Mouse (Mus musculus) embryonic facial prominence, embryonic 11.5 days (tissue): ENCODE measurements at regions not wholly inside any gene's neighbourhood (a gene's known extent, or its start where the extent isn't known, plus 50 kb on each side); places are given as distances from the start of the nearest gene placed in this dataset.
A peak's percentile ranks its signal among the peaks of the same experiment; 100 is the strongest.
"Not testable (repeated sequence)": the region's sequence is repeated elsewhere in the genome, so short reads cannot be mapped to it uniquely, and the experiment has no call there.

ENCODE experiments used
- ATAC-seq: fragments of 200-750 bp; cut with Nextera tagmentation; replicated peaks from 2 replicates; pipeline ENCODE4 v1.8.0; 2017; ENCODE audit warnings: low read depth; ENCODE audit not compliant: insufficient number of reproducible peaks, low FRiP score, low TSS enrichment
- DNase-seq: peaks from one replicate; pipeline ENCODE4 v3.0.0-alpha.2; 2015; ENCODE audit warnings: low spot score
- H3K27ac ChIP-seq: fragments of 300-500 bp; sonication (generic); replicated peaks from 2 replicates; pipeline ENCODE4 v1.5.1; 2014; ENCODE audit warnings: mild to moderate bottlenecking, low read depth, low read length, control low read depth
- H3K27me3 ChIP-seq: fragments of 300-500 bp; sonication (generic); 2 replicates; pipeline ENCODE4 v1.6.1; 2014; ENCODE audit warnings: mild to moderate bottlenecking, low read length, moderate library complexity, mixed read lengths; ENCODE audit not compliant: control insufficient read depth, insufficient read depth
- H3K36me3 ChIP-seq: fragments of 300-500 bp; sonication (generic); replicated peaks from 2 replicates; pipeline ENCODE4 v1.6.1; 2014; ENCODE audit warnings: low read depth, mild to moderate bottlenecking, low read length, moderate library complexity, mixed read lengths; ENCODE audit not compliant: control insufficient read depth, insufficient read depth
- H3K4me1 ChIP-seq: fragments of 300-500 bp; sonication (generic); 2 replicates; pipeline ENCODE4 v1.6.1; 2014; ENCODE audit warnings: low read length, mixed read lengths; ENCODE audit not compliant: control insufficient read depth, insufficient read depth
- H3K4me2 ChIP-seq: fragments of 300-500 bp; sonication (generic); 2 replicates; pipeline ENCODE4 v1.6.1; 2014; ENCODE audit warnings: low read depth, mild to moderate bottlenecking, control low read depth, low read length, moderate library complexity
- H3K4me3 ChIP-seq: fragments of 300-500 bp; sonication (generic); 2 replicates; pipeline ENCODE4 v1.5.1; 2014; ENCODE audit warnings: low read depth, low read length, control low read depth
- H3K9ac ChIP-seq: fragments of 300-500 bp; sonication (generic); replicated peaks from 2 replicates; pipeline ENCODE4 v1.6.1; 2014; ENCODE audit warnings: mild to moderate bottlenecking, control low read depth, low read length
- H3K9me3 ChIP-seq: fragments of 300-500 bp; sonication (generic); replicated peaks from 2 replicates; pipeline ENCODE4 v1.6.1; 2016; ENCODE audit warnings: mild to moderate bottlenecking, low read length, inconsistent platforms, mixed read lengths; ENCODE audit not compliant: control insufficient read depth
- WGBS: fragments of 180-500 bp; shearing (Covaris S2); extraction: QIAGEN DNeasy Blood & Tissue Kit; methylation state at CpG from one replicate; pipeline ENCODE4 v1.1.7; 2014; 5-methylcytosine and 5-hydroxymethylcytosine counted together

DNA sequence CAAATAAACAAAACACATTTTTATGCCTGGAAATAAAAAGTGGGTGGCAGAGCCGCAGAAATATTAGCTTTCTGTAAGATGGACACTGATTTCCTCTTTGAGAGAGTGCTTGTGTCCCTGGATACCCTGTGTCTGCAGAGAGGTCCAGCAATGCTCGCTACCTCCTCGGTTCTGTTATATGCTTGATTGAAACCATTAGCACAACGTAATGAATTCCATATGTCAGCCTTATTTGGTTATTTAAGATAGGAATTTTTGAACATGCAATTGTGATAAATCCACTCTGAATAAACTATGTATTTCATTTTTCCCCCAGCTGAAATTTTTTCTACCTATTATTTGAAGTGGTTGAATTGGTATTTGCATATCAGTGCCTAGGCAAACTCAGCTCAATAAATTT lies 114.8 kb downstream of the Rps12 start:
- no peak overlapping the region for H3K27ac ChIP-seq
- no peak overlapping the region for H3K4me3 ChIP-seq
- no peaks in the 10 kb centered on the region for H3K27me3 ChIP-seq
- no peak overlapping the region for H3K9ac ChIP-seq
- DNase-seq (peak; percentile 81), ATAC-seq (no peak)
- H3K9me3 ChIP-seq: no peaks in the 10 kb centered on the region
- no peaks in the 10 kb centered on the region for H3K36me3 ChIP-seq
- peaks cover 2% of the 10 kb centered on the region for H3K4me1 ChIP-seq
- 37% methylated on average over 4 of the region's 4 CpGs for WGBS
- no peak overlapping the region for H3K4me2 ChIP-seq

DNA sequence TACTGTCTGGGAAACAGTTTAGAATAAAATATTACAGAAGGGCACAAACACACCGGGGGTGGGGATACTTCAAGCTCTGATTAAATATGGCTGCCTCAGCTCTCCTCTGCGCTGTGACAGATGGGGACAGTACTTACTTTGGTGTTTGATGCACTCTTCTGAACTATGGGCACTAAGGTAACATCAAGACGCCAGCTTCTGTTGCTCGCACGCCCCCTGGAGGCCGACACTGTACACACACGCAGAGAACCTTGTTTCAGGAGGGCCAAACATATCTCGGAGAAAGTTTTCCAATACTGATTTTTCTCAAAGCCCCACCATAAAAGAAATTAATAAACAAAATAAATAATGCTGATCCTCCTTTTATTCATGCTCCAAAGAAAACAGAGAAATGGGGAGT lies 115.6 kb downstream of the Rps12 start:
- Histone ChIP-seq H3K4me1 (peaks cover 2% of the 10 kb centered on the region), H3K27ac (no peak overlapping the region), H3K4me3 (no peak overlapping the region), H3K36me3 (no peaks in the 10 kb centered on the region), H3K27me3 (no peaks in the 10 kb centered on the region), H3K4me2 (no peak overlapping the region), H3K9me3 (no peaks in the 10 kb centered on the region), H3K9ac (no peak overlapping the region)
- DNase-seq (peak; percentile 62), ATAC-seq (no peak)
- WGBS: 23% methylated on average over 8 of the region's 8 CpGs

DNA sequence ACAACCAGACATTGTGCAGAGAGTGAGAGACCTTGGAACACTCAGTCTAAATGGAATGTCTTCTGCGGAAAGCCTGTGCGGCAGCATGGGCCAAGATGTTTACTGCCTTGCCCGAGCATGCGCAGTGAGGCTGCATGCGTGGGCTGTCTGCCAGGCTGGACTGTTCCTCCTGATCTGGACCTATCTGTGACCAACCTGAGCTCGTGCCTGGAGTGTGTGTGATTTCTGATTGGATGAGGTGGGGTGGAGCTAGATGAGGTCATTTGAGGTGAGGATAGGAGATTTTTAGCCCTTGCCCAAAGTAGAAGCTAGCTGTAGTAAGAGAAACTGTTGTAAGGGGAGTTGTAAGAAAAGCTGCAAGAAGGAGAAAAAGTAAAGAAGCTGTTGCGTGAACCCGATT lies 121.2 kb downstream of the Rps12 start:
- 92% methylated on average over 8 of the region's 8 CpGs for WGBS
- not testable (repeated sequence) for H3K4me3 ChIP-seq, H3K27me3 ChIP-seq, ATAC-seq, H3K27ac ChIP-seq, DNase-seq, H3K36me3 ChIP-seq, H3K4me1 ChIP-seq, H3K9ac ChIP-seq, H3K9me3 ChIP-seq, H3K4me2 ChIP-seq

DNA sequence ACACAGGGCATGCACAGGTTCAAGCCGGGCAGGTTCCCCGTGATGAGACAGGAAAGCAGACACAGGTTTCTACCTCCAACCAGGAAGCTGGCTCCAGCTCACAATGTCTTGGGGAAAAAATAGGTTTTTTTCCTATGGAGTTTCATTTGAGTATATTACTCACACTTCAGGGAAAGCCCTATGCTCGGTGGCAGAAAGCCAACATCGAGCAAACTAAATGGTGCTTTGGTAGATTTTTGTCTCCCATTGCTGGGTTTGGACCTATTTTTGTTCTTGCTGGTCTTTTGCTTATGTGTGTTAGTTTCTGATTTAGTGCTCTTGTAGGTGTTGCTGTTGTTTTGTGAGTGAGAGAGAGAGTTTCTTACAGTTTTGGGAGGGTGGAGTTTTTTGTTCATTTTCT lies 160.9 kb downstream of the Rps12 start:
- no peak overlapping the region for H3K9ac ChIP-seq
- no peaks in the 10 kb centered on the region for H3K36me3 ChIP-seq
- H3K4me3 ChIP-seq: no peak overlapping the region
- ATAC-seq: no peak
- no peaks in the 10 kb centered on the region for H3K9me3 ChIP-seq
- no peaks in the 10 kb centered on the region for H3K27me3 ChIP-seq
- no peaks in the 10 kb centered on the region for H3K4me1 ChIP-seq
- no peak overlapping the region for H3K4me2 ChIP-seq
- DNase-seq: no peak
- no peak overlapping the region for H3K27ac ChIP-seq
- WGBS: 96% methylated on average over 4 of the region's 4 CpGs

DNA sequence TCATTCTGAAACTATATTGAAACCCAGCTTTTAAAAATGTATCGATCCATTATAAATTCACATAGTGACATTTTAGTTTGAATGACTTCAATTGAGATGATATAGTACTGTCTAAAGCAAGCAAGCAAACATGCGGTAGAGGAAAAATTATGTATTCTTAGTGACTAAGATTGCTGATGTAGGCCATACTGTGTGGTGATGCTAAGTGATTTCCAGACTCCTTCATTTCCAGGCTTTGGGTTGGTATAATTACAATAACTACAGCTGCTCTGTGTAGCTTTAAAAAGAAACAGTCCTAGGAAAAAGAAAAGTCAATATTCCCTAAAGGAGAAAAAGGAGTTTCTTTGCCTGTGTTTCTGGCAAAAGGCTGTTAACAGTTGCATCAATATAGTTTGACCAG lies 175.0 kb downstream of the Rps12 start:
- no peaks in the 10 kb centered on the region for H3K9me3 ChIP-seq
- H3K27me3 ChIP-seq: no peaks in the 10 kb centered on the region
- ATAC-seq (no peak), DNase-seq (no peak)
- H3K4me1 ChIP-seq: no peaks in the 10 kb centered on the region
- no peak overlapping the region for H3K27ac ChIP-seq
- H3K36me3 ChIP-seq: no peaks in the 10 kb centered on the region
- no peak overlapping the region for H3K4me2 ChIP-seq
- H3K9ac ChIP-seq: no peak overlapping the region
- 85% methylated on average over 2 of the region's 2 CpGs for WGBS
- H3K4me3 ChIP-seq: no peak overlapping the region

DNA sequence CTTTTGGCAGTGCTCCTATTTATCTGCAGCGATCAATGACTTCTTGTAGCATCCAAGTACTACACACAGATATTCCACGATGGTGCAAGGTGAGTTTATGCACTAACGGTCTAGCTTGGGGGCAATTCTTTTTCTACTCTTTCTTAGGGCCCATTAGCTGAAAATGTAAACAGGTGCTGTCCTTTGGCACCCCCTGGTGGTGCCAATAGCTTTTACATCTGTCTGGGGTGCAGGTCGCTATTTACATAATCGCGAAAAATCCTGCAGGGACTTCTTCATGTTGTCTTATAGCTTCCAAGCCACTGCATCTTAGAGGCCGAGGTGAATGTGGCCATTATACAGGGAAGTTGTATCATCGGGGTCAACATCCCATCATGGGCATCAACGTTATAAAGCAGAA lies 175.9 kb downstream of the Rps12 start:
- Histone ChIP-seq H3K27ac (no peak overlapping the region), H3K9me3 (no peaks in the 10 kb centered on the region), H3K4me2 (no peak overlapping the region), H3K4me1 (no peaks in the 10 kb centered on the region), H3K36me3 (no peaks in the 10 kb centered on the region), H3K27me3 (no peaks in the 10 kb centered on the region), H3K9ac (no peak overlapping the region), H3K4me3 (no peak overlapping the region)
- DNase-seq (peak; percentile 86), ATAC-seq (no peak)
- WGBS: 44% methylated on average over 9 of the region's 9 CpGs

DNA sequence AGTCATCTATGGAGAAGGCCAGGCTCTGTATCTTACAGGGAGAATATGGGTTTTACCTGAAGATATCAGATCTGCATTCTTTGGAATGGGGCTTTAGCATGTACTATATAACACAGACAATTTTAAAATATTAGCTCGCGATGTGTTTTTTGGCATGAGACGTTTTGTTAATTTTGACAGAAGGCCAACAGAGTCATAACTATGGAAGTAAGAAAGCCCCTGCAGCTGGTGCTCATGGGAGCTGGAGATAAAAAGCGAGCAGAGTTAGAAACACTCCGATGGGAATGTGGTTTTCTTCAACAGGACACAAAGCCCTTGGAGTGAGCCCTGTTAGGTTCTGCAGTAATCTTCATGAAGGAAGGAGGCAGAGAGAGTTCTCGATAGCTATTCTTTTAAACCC lies 176.6 kb downstream of the Rps12 start:
- H3K27ac ChIP-seq: no peak overlapping the region
- WGBS: 86% methylated on average over 6 of the region's 6 CpGs
- H3K9me3 ChIP-seq: no peaks in the 10 kb centered on the region
- no peaks in the 10 kb centered on the region for H3K36me3 ChIP-seq
- H3K4me2 ChIP-seq: no peak overlapping the region
- no peak overlapping the region for H3K9ac ChIP-seq
- H3K4me1 ChIP-seq: no peaks in the 10 kb centered on the region
- no peaks in the 10 kb centered on the region for H3K27me3 ChIP-seq
- ATAC-seq (no peak), DNase-seq (no peak)
- no peak overlapping the region for H3K4me3 ChIP-seq

DNA sequence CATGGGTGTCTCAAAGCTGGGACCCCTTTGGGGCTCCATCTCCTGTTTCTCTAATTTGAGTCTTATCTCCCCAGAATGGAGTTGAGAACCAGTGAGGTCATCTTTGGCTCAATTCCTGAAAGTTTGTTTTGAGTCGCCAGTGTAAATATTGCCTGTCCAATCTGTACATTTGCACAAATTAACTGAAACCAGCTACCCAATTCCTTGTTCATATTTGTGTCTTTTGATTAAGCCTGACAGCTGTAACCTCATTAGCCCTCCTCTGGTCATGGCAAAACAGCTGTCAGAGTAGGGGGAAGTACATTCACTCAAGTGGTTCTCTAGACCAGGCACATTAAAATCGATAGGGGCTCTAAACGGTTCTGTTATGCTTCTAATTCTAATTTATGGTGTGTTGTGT lies 177.0 kb downstream of the Rps12 start:
- H3K4me3 ChIP-seq: no peak overlapping the region
- H3K36me3 ChIP-seq: no peaks in the 10 kb centered on the region
- 50% methylated on average over 3 of the region's 3 CpGs for WGBS
- H3K27ac ChIP-seq: no peak overlapping the region
- no peaks in the 10 kb centered on the region for H3K4me1 ChIP-seq
- ATAC-seq (no peak), DNase-seq (peak; percentile 50)
- no peak overlapping the region for H3K9ac ChIP-seq
- H3K9me3 ChIP-seq: no peaks in the 10 kb centered on the region
- H3K27me3 ChIP-seq: no peaks in the 10 kb centered on the region
- H3K4me2 ChIP-seq: no peak overlapping the region
